Mouse (Mus musculus) cerebral cortex, adult 2 months (tissue): ENCODE data around the gene Cdc42bpg.

ENCODE experiments used
- WGBS: fragments of 180-500 bp; shearing (Covaris S2); methylation state at CpG from one replicate; pipeline ENCODE4 v1.1.7; 2018; 5-methylcytosine and 5-hydroxymethylcytosine counted together

Gene Cdc42bpg

GRCm38 (mm10) chr19:6324751-6325150 lies 18.5 kb downstream of the Cdc42bpg start:
- 88% methylated on average over 9 of the region's 9 CpGs for WGBS

- 46% methylated on average over 5 of the region's 5 CpGs for WGBS
Observed at GRCm38 (mm10) chr19:6331178-6331577, 24.9 kb downstream of the Cdc42bpg start.

- WGBS: 19% methylated on average over 13 of the region's 13 CpGs
Observed at GRCm38 (mm10) chr19:6331719-6332516, 25.7 kb downstream of the Cdc42bpg start.

GRCm38 (mm10) chr19:6333761-6334595 lies 27.7 kb downstream of the Cdc42bpg start:
- 57% methylated on average over 9 of the region's 9 CpGs for WGBS

- WGBS: under 1% methylated on average over 43 of the region's 43 CpGs
Observed at GRCm38 (mm10) chr19:6334673-6335457, 28.6 kb downstream of the Cdc42bpg start, which contains the start of gene Men1. Men1 (plus strand) TSS chr19:6334979.

GRCm38 (mm10) chr19:6335458-6335827 lies 29.2 kb downstream of the Cdc42bpg start:
- under 1% methylated on average over 25 of the region's 25 CpGs for WGBS

GRCm38 (mm10) chr19:6336920-6337319 lies 30.7 kb downstream of the Cdc42bpg start:
- WGBS: 94% methylated on average over 10 of the region's 10 CpGs

GRCm38 (mm10) chr19:6338171-6338570 lies 31.9 kb downstream of the Cdc42bpg start:
- over 99% methylated on average over 7 of the region's 7 CpGs for WGBS

- WGBS: 86% methylated on average over 11 of the region's 11 CpGs
Observed at GRCm38 (mm10) chr19:6338716-6339115, 32.5 kb downstream of the Cdc42bpg start.

- WGBS: 93% methylated on average over 6 of the region's 6 CpGs
Observed at GRCm38 (mm10) chr19:6339191-6339590, 32.9 kb downstream of the Cdc42bpg start.

GRCm38 (mm10) chr19:6339890-6340504 lies 33.7 kb downstream of the Cdc42bpg start:
- WGBS: 62% methylated on average over 15 of the region's 15 CpGs

- 6% methylated on average over 68 of the region's 72 CpGs for WGBS
Observed at GRCm38 (mm10) chr19:6340524-6341452, 34.5 kb downstream of the Cdc42bpg start, which contains the start of gene Map4k2. Map4k2 (plus strand) TSS chr19:6341135.

- 11% methylated on average over 23 of the region's 23 CpGs for WGBS
Observed at GRCm38 (mm10) chr19:6341453-6342077, 35.3 kb downstream of the Cdc42bpg start.

GRCm38 (mm10) chr19:6342276-6342933 lies 36.1 kb downstream of the Cdc42bpg start:
- 67% methylated on average over 5 of the region's 5 CpGs for WGBS

GRCm38 (mm10) chr19:6343066-6343925 lies 37.0 kb downstream of the Cdc42bpg start:
- WGBS: 82% methylated on average over 19 of the region's 19 CpGs

- 71% methylated on average over 5 of the region's 5 CpGs for WGBS
Observed at GRCm38 (mm10) chr19:6343996-6344395, 37.7 kb downstream of the Cdc42bpg start.

- 89% methylated on average over 5 of the region's 5 CpGs for WGBS
Observed at GRCm38 (mm10) chr19:6346023-6346422, 39.8 kb downstream of the Cdc42bpg start.

- 83% methylated on average over 10 of the region's 10 CpGs for WGBS
Observed at GRCm38 (mm10) chr19:6346661-6347060, 40.4 kb downstream of the Cdc42bpg start.
